Mouse (Mus musculus) embryonic facial prominence, embryonic 13.5 days (tissue): ENCODE measurements around the gene Xpo4. TPM values are rescaled to one million over a fixed set of nuclear protein-coding genes. Genes with fewer than 3 reads are reported as not detected.

Source experiments
- ATAC-seq: fragments of 200-750 bp; cut with Nextera tagmentation; 2 replicates; pipeline ENCODE4 v1.8.0; 2017; ENCODE audit warnings: low read depth; ENCODE audit not compliant: insufficient number of reproducible peaks, insufficient read depth, low FRiP score, low TSS enrichment
- H3K27ac ChIP-seq: fragments of 300-500 bp; sonication (generic); 2 replicates; pipeline ENCODE4 v1.5.1; 2015; ENCODE audit warnings: moderate library complexity, mild to moderate bottlenecking, inconsistent platforms
- H3K27me3 ChIP-seq: fragments of 300-500 bp; sonication (generic); 2 replicates; pipeline ENCODE4 v1.6.1; 2015; ENCODE audit warnings: mild to moderate bottlenecking, inconsistent platforms
- H3K36me3 ChIP-seq: fragments of 300-500 bp; sonication (generic); 2 replicates; pipeline ENCODE4 v1.6.1; 2015; ENCODE audit warnings: mild to moderate bottlenecking, inconsistent platforms
- H3K4me1 ChIP-seq: fragments of 300-500 bp; sonication (generic); 2 replicates; pipeline ENCODE4 v1.6.1; 2015; ENCODE audit warnings: inconsistent platforms
- H3K4me2 ChIP-seq: fragments of 300-500 bp; sonication (generic); 2 replicates; pipeline ENCODE4 v1.6.1; 2015; ENCODE audit warnings: moderate library complexity, mild to moderate bottlenecking, inconsistent platforms
- H3K4me3 ChIP-seq: fragments of 300-500 bp; sonication (generic); 2 replicates; pipeline ENCODE4 v1.5.1; 2015; ENCODE audit warnings: mild to moderate bottlenecking, inconsistent platforms
- H3K9ac ChIP-seq: fragments of 300-500 bp; sonication (generic); 2 replicates; pipeline ENCODE4 v1.6.1; 2015; ENCODE audit warnings: mild to moderate bottlenecking, inconsistent platforms
- H3K9me3 ChIP-seq: fragments of 300-500 bp; sonication (generic); 2 replicates; pipeline ENCODE4 v1.6.1; 2016; ENCODE audit warnings: inconsistent platforms
- WGBS: fragments of 180-500 bp; shearing (Covaris S2); methylation state at CpG from one replicate; pipeline ENCODE4 v1.1.7; 2015; ENCODE audit warnings: mixed read lengths; 5-methylcytosine and 5-hydroxymethylcytosine counted together
- polyA plus RNA-seq: library from polyadenylated mRNA; unstranded; fragments of >200 nt; fragmentation: Nextera tagmentation; extraction: Ambion mirVana; gene quantifications from 2 replicates; pipeline ENCODE4 v1.2.1, GENCODE M21; 2015

Xpo4 gene
- polyA plus RNA-seq, 1 experiment from 2014 or later = 26.0 TPM

GRCm38 (mm10) chr14:57552945-57553344 lies 112.3 kb downstream of the Xpo4 start:
- Histone ChIP-seq H3K9me3 (no peaks in the 10 kb centered on the region), H3K4me1 (no peaks in the 10 kb centered on the region), H3K27me3 (no peaks in the 10 kb centered on the region), H3K4me3 (no peak overlapping the region), H3K9ac (no peak overlapping the region), H3K36me3 (peaks cover 25% of the 10 kb centered on the region), H3K4me2 (no peak overlapping the region), H3K27ac (no peak overlapping the region)
- ATAC-seq = no peak

GRCm38 (mm10) chr14:57547062-57547461 lies 118.2 kb downstream of the Xpo4 start:
- H3K27me3 ChIP-seq = no peaks in the 10 kb centered on the region
- no peak overlapping the region for H3K4me2 ChIP-seq
- H3K36me3 ChIP-seq = peaks cover 28% of the 10 kb centered on the region
- H3K4me3 ChIP-seq = no peak overlapping the region
- no peak for ATAC-seq
- H3K9me3 ChIP-seq = no peaks in the 10 kb centered on the region
- H3K4me1 ChIP-seq = peaks cover 11% of the 10 kb centered on the region
- 58% methylated on average over 5 of the region's 5 CpGs for WGBS
- no peak overlapping the region; the same call in 1 of the 2 replicates for H3K27ac ChIP-seq
- no peak overlapping the region for H3K9ac ChIP-seq

- Histone ChIP-seq H3K9me3 (no peaks in the 10 kb centered on the region), H3K36me3 (peaks cover 28% of the 10 kb centered on the region), H3K27me3 (no peaks in the 10 kb centered on the region), H3K4me1 (peaks cover 11% of the 10 kb centered on the region), H3K27ac (no peak overlapping the region; the same call in 1 of the 2 replicates), H3K4me3 (no peak overlapping the region), H3K4me2 (no peak overlapping the region), H3K9ac (no peak overlapping the region)
- WGBS = 20% methylated on average over 13 of the region's 13 CpGs
- no peak; the same call in 1 of the 2 replicates for ATAC-seq
These were observed 118.6 kb downstream of the Xpo4 start for GRCm38 (mm10) chr14:57546557-57547021.

DNA sequence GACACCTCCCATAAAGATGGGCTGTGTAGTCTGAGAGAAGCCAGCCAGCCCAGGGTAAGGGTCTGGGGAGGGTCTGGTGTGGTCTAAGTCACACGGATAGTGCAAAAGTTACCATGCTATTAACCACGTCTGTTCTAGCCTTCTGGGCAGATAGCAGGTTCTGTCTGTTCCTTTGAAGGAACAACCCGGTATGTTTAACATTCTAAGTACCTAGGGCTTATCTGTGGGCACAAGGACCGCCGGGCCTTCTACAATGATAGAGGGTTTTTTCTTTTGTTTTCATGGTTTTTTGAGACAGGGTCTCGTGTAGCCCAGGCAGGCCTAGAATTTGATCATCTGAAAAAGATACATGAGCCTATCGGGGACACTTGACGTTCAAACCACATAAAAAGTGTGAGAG lies 119.1 kb downstream of the Xpo4 start:
- Histone ChIP-seq H3K4me1 (peaks cover 11% of the 10 kb centered on the region), H3K27ac (no peak overlapping the region), H3K36me3 (peaks cover 28% of the 10 kb centered on the region), H3K9ac (no peak overlapping the region), H3K4me3 (no peak overlapping the region), H3K27me3 (no peaks in the 10 kb centered on the region), H3K9me3 (no peaks in the 10 kb centered on the region), H3K4me2 (no peak overlapping the region)
- no peak for ATAC-seq
- 72% methylated on average over 8 of the region's 8 CpGs for WGBS

- Histone ChIP-seq H3K4me1 (peaks cover 11% of the 10 kb centered on the region), H3K36me3 (peaks cover 28% of the 10 kb centered on the region), H3K4me3 (no peak overlapping the region), H3K27ac (no peak overlapping the region), H3K9ac (no peak overlapping the region), H3K4me2 (no peak overlapping the region), H3K9me3 (no peaks in the 10 kb centered on the region), H3K27me3 (no peaks in the 10 kb centered on the region)
- ATAC-seq = no peak
- WGBS = 81% methylated on average over 17 of the region's 17 CpGs
These were observed 119.7 kb downstream of the Xpo4 start for GRCm38 (mm10) chr14:57545526-57545925.

DNA sequence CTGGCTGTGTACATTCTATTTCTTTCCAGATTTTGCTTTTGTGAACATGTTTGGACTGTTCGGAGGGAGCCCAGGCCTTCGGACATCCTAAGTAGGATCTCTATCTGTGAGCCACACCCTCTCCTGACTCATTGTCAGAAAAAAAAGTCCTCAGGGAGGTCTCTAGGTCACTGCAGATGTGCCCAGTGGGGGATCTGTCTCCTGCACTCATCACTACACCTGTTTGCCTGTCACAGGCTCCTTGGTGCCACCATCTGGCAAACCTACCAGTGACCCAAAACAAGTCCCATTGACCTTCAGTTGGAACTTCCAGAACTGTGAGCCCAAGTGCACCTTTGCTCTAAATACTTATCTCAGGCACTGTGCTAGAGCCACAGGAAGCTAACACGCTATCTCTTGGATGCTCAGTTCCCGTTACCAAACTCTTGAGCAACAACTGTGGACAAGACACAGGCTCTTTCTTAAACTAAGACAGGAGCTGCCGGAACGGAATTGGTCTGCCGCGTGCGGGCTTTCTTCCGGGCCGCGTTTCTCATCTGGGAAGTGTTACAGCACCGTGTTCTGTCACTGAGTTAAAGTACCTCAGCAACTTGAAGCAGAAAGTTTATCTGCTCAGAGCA lies 121.7 kb downstream of the Xpo4 start:
- Histone ChIP-seq H3K27ac (no peak overlapping the region), H3K27me3 (peaks cover 4% of the 10 kb centered on the region; the same call in 1 of the 2 replicates), H3K9ac (no peak overlapping the region), H3K36me3 (peaks cover 9% of the 10 kb centered on the region), H3K4me2 (no peak overlapping the region), H3K4me3 (no peak overlapping the region), H3K4me1 (peaks cover 11% of the 10 kb centered on the region), H3K9me3 (no peaks in the 10 kb centered on the region)
- WGBS = 91% methylated on average over 13 of the region's 13 CpGs
- no peak for ATAC-seq

DNA sequence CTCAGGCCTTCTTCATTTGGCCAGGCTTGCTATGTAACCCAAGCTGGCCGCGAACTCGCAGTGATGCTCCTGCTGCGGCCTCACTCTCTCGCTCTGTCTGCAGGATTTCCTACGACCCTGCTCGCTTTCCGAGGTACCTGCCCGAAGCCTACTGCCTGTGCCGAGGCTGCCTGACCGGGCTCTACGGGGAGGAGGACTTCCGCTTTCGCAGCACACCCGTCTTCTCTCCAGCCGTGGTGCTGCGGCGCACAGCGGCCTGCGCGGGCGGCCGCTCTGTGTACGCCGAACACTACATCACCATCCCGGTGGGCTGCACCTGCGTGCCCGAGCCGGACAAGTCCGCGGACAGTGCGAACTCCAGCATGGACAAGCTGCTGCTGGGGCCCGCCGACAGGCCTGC lies 123.0 kb downstream of the Xpo4 start:
- 52% methylated on average over 34 of the region's 34 CpGs for WGBS
- no peak for ATAC-seq
- H3K27ac ChIP-seq = no peak overlapping the region
- peak overlapping the region; percentile 44 for H3K4me2 ChIP-seq
- H3K36me3 ChIP-seq = 0 out of 2 replicates have a peak, but pooled peaks cover under 1% of the 10 kb centered on the region
- H3K9ac ChIP-seq = 0 out of 2 replicates have a peak overlapping the region, but pooled peaks have one; percentile 53
- peaks cover 15% of the 10 kb centered on the region for H3K4me1 ChIP-seq
- no peaks in the 10 kb centered on the region for H3K9me3 ChIP-seq
- peaks cover 17% of the 10 kb centered on the region for H3K27me3 ChIP-seq
- H3K4me3 ChIP-seq = no peak overlapping the region

GRCm38 (mm10) chr14:57540683-57541082 lies 124.5 kb downstream of the Xpo4 start:
- H3K36me3 ChIP-seq = no peaks in the 10 kb centered on the region
- H3K4me3 ChIP-seq = no peak overlapping the region
- H3K9me3 ChIP-seq = no peaks in the 10 kb centered on the region
- H3K4me2 ChIP-seq = no peak overlapping the region
- WGBS = 81% methylated on average over 11 of the region's 11 CpGs
- H3K4me1 ChIP-seq = peaks cover 13% of the 10 kb centered on the region
- no peak overlapping the region for H3K27ac ChIP-seq
- H3K27me3 ChIP-seq = peaks cover 25% of the 10 kb centered on the region
- no peak for ATAC-seq
- H3K9ac ChIP-seq = no peak overlapping the region

- peaks cover 46% of the 10 kb centered on the region for H3K27me3 ChIP-seq
- no peak overlapping the region for H3K4me3 ChIP-seq
- no peaks in the 10 kb centered on the region for H3K36me3 ChIP-seq
- H3K9ac ChIP-seq = no peak overlapping the region
- H3K9me3 ChIP-seq = no peaks in the 10 kb centered on the region
- no peak overlapping the region for H3K27ac ChIP-seq
- peaks cover 29% of the 10 kb centered on the region for H3K4me1 ChIP-seq
- no peak for ATAC-seq
- 11% methylated on average over 16 of the region's 16 CpGs for WGBS
- H3K4me2 ChIP-seq = no peak overlapping the region
These were observed 127.8 kb downstream of the Xpo4 start for GRCm38 (mm10) chr14:57537261-57538015.

- WGBS = 30% methylated on average over 9 of the region's 9 CpGs
- H3K27me3 ChIP-seq = peaks cover 46% of the 10 kb centered on the region
- no peak overlapping the region for H3K9ac ChIP-seq
- no peak overlapping the region for H3K4me3 ChIP-seq
- no peak overlapping the region for H3K27ac ChIP-seq
- no peaks in the 10 kb centered on the region for H3K36me3 ChIP-seq
- H3K9me3 ChIP-seq = no peaks in the 10 kb centered on the region
- no peak for ATAC-seq
- no peak overlapping the region for H3K4me2 ChIP-seq
- peaks cover 29% of the 10 kb centered on the region for H3K4me1 ChIP-seq
These were observed 128.4 kb downstream of the Xpo4 start for GRCm38 (mm10) chr14:57536820-57537219.

DNA sequence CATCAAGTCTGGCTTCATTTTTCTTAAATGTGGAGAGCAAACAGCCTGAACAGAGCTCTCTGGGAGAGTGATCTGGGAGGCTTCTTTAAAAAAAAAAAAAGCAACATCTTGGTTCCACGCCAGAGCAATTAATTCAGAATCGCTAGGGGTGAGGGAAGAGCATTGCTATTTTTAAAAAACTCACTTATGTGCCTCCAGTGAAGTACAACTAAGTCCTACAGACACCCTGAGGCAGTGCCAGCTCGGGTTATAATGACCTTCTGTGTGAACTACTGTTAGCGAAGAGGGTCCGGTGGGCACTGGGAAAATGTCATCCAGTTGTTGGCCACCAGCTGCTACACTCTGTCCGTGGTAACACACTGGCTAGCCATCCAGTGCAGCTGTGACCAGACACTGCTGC lies 129.6 kb downstream of the Xpo4 start:
- no peak overlapping the region for H3K27ac ChIP-seq
- 56% methylated on average over 6 of the region's 6 CpGs for WGBS
- peaks cover 46% of the 10 kb centered on the region for H3K27me3 ChIP-seq

GRCm38 (mm10) chr14:57534961-57535360 lies 130.3 kb downstream of the Xpo4 start:
- Histone ChIP-seq H3K4me1 (peaks cover 29% of the 10 kb centered on the region), H3K9me3 (no peaks in the 10 kb centered on the region), H3K27me3 (peaks cover 46% of the 10 kb centered on the region), H3K4me2 (no peak overlapping the region; the same call in 1 of the 2 replicates), H3K4me3 (no peak overlapping the region), H3K36me3 (no peaks in the 10 kb centered on the region), H3K9ac (0 out of 2 replicates have a peak overlapping the region, but pooled peaks have one; percentile 36), H3K27ac (no peak overlapping the region)
- ATAC-seq = no peak
- 12% methylated on average over 8 of the region's 8 CpGs for WGBS

More for the DNA sequence above, 129.6 kb downstream of the Xpo4 start:
- Histone ChIP-seq H3K4me3 (no peak overlapping the region), H3K9ac (no peak overlapping the region), H3K36me3 (no peaks in the 10 kb centered on the region), H3K9me3 (no peaks in the 10 kb centered on the region), H3K4me2 (no peak overlapping the region), H3K4me1 (peaks cover 29% of the 10 kb centered on the region)
- ATAC-seq = no peak
